Mouse (Mus musculus): ENCODE measurements at regions not wholly inside any gene's neighbourhood (a gene's known extent, or its start where the extent isn't known, plus 50 kb on each side); places are given as distances from the start of the nearest gene placed in this dataset.

GRCm38 (mm10) chr4:47902749-47903148, 142.2 kb upstream of the Nr4a3 start:
- Histone ChIP-seq H3K9ac (replicated peaks) (no peak overlapping the region), H3K36me3 (replicated peaks; ENCODE audit: control insufficient read depth, insufficient read depth, low read depth) (no peaks in the 10 kb centered on the region), H3K4me2 (ENCODE audit: low read depth) (no peak overlapping the region), H3K4me3 (ENCODE audit: insufficient read depth in 1 of 2, low read depth in 2 of 2, low read length in 2 of 2) (no peak overlapping the region), H3K27ac (no peak overlapping the region), H3K9me3 (ENCODE audit: control insufficient read depth, low read length) (no peaks in the 10 kb centered on the region), H3K4me1 (replicated peaks; ENCODE audit: control insufficient read depth in 2 of 2, insufficient read depth in 2 of 2, low read length in 1 of 2) (no peaks in the 10 kb centered on the region), H3K27me3 (ENCODE audit: control insufficient read depth, insufficient read depth, low read length) (no peaks in the 10 kb centered on the region)
- 75% methylated on average over 12 of the region's 12 CpGs for WGBS (ENCODE audit: insufficient replicate concordance)
- TF ChIP-seq EP300 (IDR thresholded peaks at IDR 0.05; ENCODE audit: low read depth) (no peak), CTCF (IDR thresholded peaks at IDR 0.05; ENCODE audit: low read depth) (no peak)
- DNase-seq (ENCODE audit: low read depth in 3 of 3, low spot score in 3 of 3), result no peak
- no peak for ATAC-seq (ENCODE audit: insufficient read depth)

GRCm38 (mm10) chr4:47912259-47912658, 132.7 kb upstream of the Nr4a3 start:
- Histone ChIP-seq H3K4me1 (replicated peaks; ENCODE audit: control insufficient read depth in 2 of 2, insufficient read depth in 2 of 2, low read length in 1 of 2) (no peaks in the 10 kb centered on the region), H3K27me3 (ENCODE audit: control insufficient read depth, insufficient read depth, low read length) (no peaks in the 10 kb centered on the region), H3K27ac (no peak overlapping the region), H3K4me3 (ENCODE audit: insufficient read depth in 1 of 2, low read depth in 2 of 2, low read length in 2 of 2) (no peak overlapping the region), H3K9ac (replicated peaks) (no peak overlapping the region), H3K4me2 (ENCODE audit: low read depth) (no peak overlapping the region), H3K36me3 (replicated peaks; ENCODE audit: control insufficient read depth, insufficient read depth, low read depth) (no peaks in the 10 kb centered on the region), H3K9me3 (ENCODE audit: control insufficient read depth, low read length) (no peaks in the 10 kb centered on the region)
- 48% methylated on average over 1 of the region's 1 CpGs for WGBS (ENCODE audit: insufficient replicate concordance)
- TF ChIP-seq EP300 (IDR thresholded peaks at IDR 0.05; ENCODE audit: low read depth), result no peak
- peak; percentile 28; the same call in 1 of the 2 replicates for TF ChIP-seq CTCF (IDR thresholded peaks at IDR 0.05; ENCODE audit: low read depth)
- DNase-seq (ENCODE audit: low read depth in 3 of 3, low spot score in 3 of 3), result no peak
- no peak for ATAC-seq (ENCODE audit: insufficient read depth)

- 66% methylated on average over 7 of the region's 7 CpGs for WGBS (ENCODE audit: insufficient replicate concordance)
- H3K27ac ChIP-seq, result no peak overlapping the region
- no peaks in the 10 kb centered on the region for H3K9me3 ChIP-seq (ENCODE audit: control insufficient read depth, low read length)
- H3K4me1 ChIP-seq (replicated peaks; ENCODE audit: control insufficient read depth in 2 of 2, insufficient read depth in 2 of 2, low read length in 1 of 2), result no peaks in the 10 kb centered on the region
- ATAC-seq (ENCODE audit: insufficient read depth) (no peak), DNase-seq (ENCODE audit: low read depth in 3 of 3, low spot score in 3 of 3) (no peak)
- TF ChIP-seq EP300 (IDR thresholded peaks at IDR 0.05; ENCODE audit: low read depth), result no peak
- no peak for TF ChIP-seq CTCF (IDR thresholded peaks at IDR 0.05; ENCODE audit: low read depth)
- no peak overlapping the region for H3K4me3 ChIP-seq (ENCODE audit: insufficient read depth in 1 of 2, low read depth in 2 of 2, low read length in 2 of 2)
- no peak overlapping the region for H3K9ac ChIP-seq (replicated peaks)
- H3K36me3 ChIP-seq (replicated peaks; ENCODE audit: control insufficient read depth, insufficient read depth, low read depth), result no peaks in the 10 kb centered on the region
- no peaks in the 10 kb centered on the region for H3K27me3 ChIP-seq (ENCODE audit: control insufficient read depth, insufficient read depth, low read length)
- no peak overlapping the region for H3K4me2 ChIP-seq (ENCODE audit: low read depth)
These were observed 125.4 kb upstream of the Nr4a3 start for GRCm38 (mm10) chr4:47919576-47919975.

- no peak overlapping the region for H3K9ac ChIP-seq (replicated peaks)
- no peaks in the 10 kb centered on the region for H3K9me3 ChIP-seq (ENCODE audit: control insufficient read depth, low read length)
- DNase-seq (ENCODE audit: low read depth in 3 of 3, low spot score in 3 of 3) (no peak), ATAC-seq (ENCODE audit: insufficient read depth) (no peak)
- no peaks in the 10 kb centered on the region for H3K27me3 ChIP-seq (ENCODE audit: control insufficient read depth, insufficient read depth, low read length)
- H3K36me3 ChIP-seq (replicated peaks; ENCODE audit: control insufficient read depth, insufficient read depth, low read depth), result no peaks in the 10 kb centered on the region
- H3K4me1 ChIP-seq (replicated peaks; ENCODE audit: control insufficient read depth in 2 of 2, insufficient read depth in 2 of 2, low read length in 1 of 2), result no peaks in the 10 kb centered on the region
- WGBS (ENCODE audit: insufficient replicate concordance), result 48% methylated on average over 2 of the region's 2 CpGs
- no peak overlapping the region for H3K27ac ChIP-seq
- H3K4me3 ChIP-seq (ENCODE audit: insufficient read depth in 1 of 2, low read depth in 2 of 2, low read length in 2 of 2), result no peak overlapping the region
- TF ChIP-seq EP300 (IDR thresholded peaks at IDR 0.05; ENCODE audit: low read depth) (no peak), CTCF (IDR thresholded peaks at IDR 0.05; ENCODE audit: low read depth) (no peak)
- H3K4me2 ChIP-seq (ENCODE audit: low read depth), result no peak overlapping the region
These were observed 113.5 kb upstream of the Nr4a3 start for GRCm38 (mm10) chr4:47931464-47931863.

- 56% methylated on average over 1 of the region's 1 CpGs for WGBS (ENCODE audit: insufficient replicate concordance)
- TF ChIP-seq CTCF (IDR thresholded peaks at IDR 0.05; ENCODE audit: low read depth) (no peak), EP300 (IDR thresholded peaks at IDR 0.05; ENCODE audit: low read depth) (no peak)
- H3K4me1 ChIP-seq (replicated peaks; ENCODE audit: control insufficient read depth in 2 of 2, insufficient read depth in 2 of 2, low read length in 1 of 2), result no peaks in the 10 kb centered on the region
- no peak overlapping the region for H3K27ac ChIP-seq
- H3K4me3 ChIP-seq (ENCODE audit: insufficient read depth in 1 of 2, low read depth in 2 of 2, low read length in 2 of 2), result no peak overlapping the region
- H3K36me3 ChIP-seq (replicated peaks; ENCODE audit: control insufficient read depth, insufficient read depth, low read depth), result no peaks in the 10 kb centered on the region
- H3K27me3 ChIP-seq (ENCODE audit: control insufficient read depth, insufficient read depth, low read length), result no peaks in the 10 kb centered on the region
- ATAC-seq (ENCODE audit: insufficient read depth), result no peak
- H3K9me3 ChIP-seq (ENCODE audit: control insufficient read depth, low read length), result no peaks in the 10 kb centered on the region
- H3K4me2 ChIP-seq (ENCODE audit: low read depth), result no peak overlapping the region
- H3K9ac ChIP-seq (replicated peaks), result no peak overlapping the region
- DNase-seq (ENCODE audit: low read depth in 3 of 3, low spot score in 3 of 3), result no peak
These were observed 111.4 kb upstream of the Nr4a3 start for GRCm38 (mm10) chr4:47933526-47933925.
